Mouse (Mus musculus) forebrain, embryonic 10.5 days (tissue): ENCODE measurements around the gene Prkag1. TPM values are rescaled to one million over a fixed set of nuclear protein-coding genes. Genes with fewer than 3 reads are reported as not detected.

Experiments
- DNase-seq: peaks from one replicate; pipeline ENCODE4 v3.0.0-alpha.2; 2017; ENCODE audit warnings: low spot score; ENCODE audit errors: extremely low spot score
- H3K27ac ChIP-seq: fragments of 300-500 bp; sonication (generic); 2 replicates; pipeline ENCODE4 v1.5.1; 2016; ENCODE audit warnings: mild to moderate bottlenecking
- H3K27me3 ChIP-seq: fragments of 300-500 bp; sonication (generic); 2 replicates; pipeline ENCODE4 v1.6.1; 2016; ENCODE audit warnings: mild to moderate bottlenecking; ENCODE audit not compliant: poor library complexity, severe bottlenecking
- H3K36me3 ChIP-seq: fragments of 300-500 bp; sonication (generic); replicated peaks from 2 replicates; pipeline ENCODE4 v1.6.1; 2016; ENCODE audit warnings: mild to moderate bottlenecking, moderate library complexity
- H3K4me1 ChIP-seq: fragments of 300-500 bp; sonication (generic); 2 replicates; pipeline ENCODE4 v1.6.1; 2016
- H3K4me3 ChIP-seq: fragments of 300-500 bp; sonication (generic); 2 replicates; pipeline ENCODE4 v1.5.1; 2016; ENCODE audit warnings: mild to moderate bottlenecking, moderate library complexity
- H3K9me3 ChIP-seq: fragments of 300-500 bp; sonication (generic); 2 replicates; pipeline ENCODE4 v1.6.1; 2016; ENCODE audit warnings: mild to moderate bottlenecking, moderate library complexity
- WGBS: fragments of 180-500 bp; shearing (Covaris S2); methylation state at CpG from one replicate; pipeline ENCODE4 v1.1.7; 2016; 5-methylcytosine and 5-hydroxymethylcytosine counted together
- polyA plus RNA-seq: library from polyadenylated mRNA; unstranded; fragments of >200 nt; fragmentation: Nextera tagmentation; extraction: Ambion mirVana; gene quantifications from 2 replicates; pipeline ENCODE4 v1.2.1, GENCODE M21; 2016

The Prkag1 gene
- polyA plus RNA-seq, 1 experiment from 2014 or later: 90.4 TPM

DNA sequence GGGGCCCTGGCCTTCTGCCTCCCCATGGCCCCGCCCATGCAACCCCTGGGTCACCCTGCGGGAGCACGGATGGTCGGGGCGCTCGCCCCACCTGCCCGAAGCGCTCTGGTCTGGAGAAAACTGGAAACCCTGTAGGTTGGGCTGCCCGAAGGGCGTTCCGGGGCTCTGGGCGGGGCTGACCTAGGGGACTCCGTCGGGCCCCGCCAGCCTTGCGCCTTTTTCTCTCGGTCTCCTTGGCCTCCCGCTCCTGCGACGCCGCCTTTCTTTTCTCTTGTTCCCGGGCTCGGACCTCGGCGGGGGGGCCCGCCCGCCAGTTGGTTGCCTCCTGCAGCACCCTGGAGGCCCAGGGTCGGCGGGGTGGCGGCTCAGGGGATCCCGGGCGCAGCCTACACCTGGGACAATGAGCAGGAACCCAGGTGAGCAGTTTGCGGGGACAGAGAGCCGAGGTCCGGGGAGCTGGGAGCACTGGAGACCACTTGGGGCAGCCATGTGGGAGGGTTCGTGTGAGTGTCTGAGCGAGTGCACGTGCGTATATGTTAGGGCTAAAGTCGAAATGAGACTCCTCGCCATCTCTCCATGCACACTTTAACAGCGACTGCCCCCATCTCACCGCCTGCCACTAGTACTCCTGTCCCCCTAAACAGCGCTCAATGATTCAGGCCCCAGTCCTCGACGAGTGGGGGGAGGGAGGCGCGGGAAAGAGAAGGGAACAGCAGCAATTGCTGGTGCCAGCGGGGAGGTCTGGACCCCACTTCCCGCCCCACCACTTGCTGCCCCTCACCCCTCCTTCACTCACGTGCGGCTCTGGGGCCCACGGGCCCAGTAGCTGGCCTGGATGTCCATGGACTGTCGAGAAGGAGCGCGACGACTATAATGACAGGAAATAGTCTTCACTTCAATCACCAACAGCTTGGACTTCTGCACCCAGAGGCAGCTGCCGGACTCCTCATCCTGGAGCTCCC, 24.2 kb downstream of the Prkag1 start:
- Histone ChIP-seq H3K4me3 (peak overlapping the region; percentile 48), H3K4me1 (peaks cover 65% of the 10 kb centered on the region), H3K27ac (peak overlapping the region; percentile 53), H3K36me3 (peaks cover 13% of the 10 kb centered on the region), H3K9me3 (no peaks in the 10 kb centered on the region), H3K27me3 (peaks cover 93% of the 10 kb centered on the region)
- peak; percentile 40 for DNase-seq
- WGBS: under 1% methylated on average over 58 of the region's 58 CpGs

DNA sequence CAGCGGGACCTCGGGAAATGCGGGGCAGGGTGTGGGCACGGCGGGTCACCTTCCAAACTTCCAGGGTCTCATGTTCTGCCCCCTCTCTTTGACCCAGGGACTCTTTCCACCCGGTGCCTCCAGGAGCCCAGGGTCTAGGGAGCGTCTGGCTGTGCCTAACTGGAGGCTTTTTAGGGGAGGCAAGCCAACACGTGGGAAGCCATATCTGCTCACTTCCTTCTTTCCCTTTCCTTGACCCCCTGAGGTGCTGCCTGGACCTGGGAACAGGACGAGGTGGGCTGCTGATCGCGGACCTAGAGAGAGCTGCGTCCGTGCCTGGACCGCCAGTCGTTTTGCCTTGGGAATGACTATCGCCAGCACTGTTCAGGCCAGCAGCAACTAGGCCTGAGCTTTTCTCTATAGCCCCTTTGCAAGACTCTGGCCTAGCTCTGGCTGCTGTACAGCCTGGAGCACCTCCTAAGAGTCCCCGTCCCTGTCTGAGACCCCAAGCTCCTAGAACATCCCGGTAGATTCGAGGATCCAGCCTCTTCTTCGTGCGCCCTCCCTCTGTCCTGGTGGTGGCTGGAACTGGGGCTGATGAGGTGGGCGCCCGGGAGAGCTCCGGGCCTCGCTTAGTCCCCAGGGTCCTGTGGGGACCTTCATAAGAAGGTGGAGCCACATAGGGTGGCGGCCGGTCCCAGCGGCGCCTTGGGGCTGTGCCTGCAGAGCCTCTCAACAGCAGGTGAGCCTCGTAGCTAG, 25.1 kb downstream of the Prkag1 start:
- no peaks in the 10 kb centered on the region for H3K9me3 ChIP-seq
- H3K27me3 ChIP-seq: peaks cover 100% of the 10 kb centered on the region
- H3K36me3 ChIP-seq: peaks cover 6% of the 10 kb centered on the region
- peak overlapping the region; percentile 54 for H3K4me3 ChIP-seq
- DNase-seq: peak; percentile 50
- H3K4me1 ChIP-seq: peaks cover 65% of the 10 kb centered on the region
- 2% methylated on average over 30 of the region's 30 CpGs for WGBS
- peak overlapping the region; percentile 53 for H3K27ac ChIP-seq

DNA sequence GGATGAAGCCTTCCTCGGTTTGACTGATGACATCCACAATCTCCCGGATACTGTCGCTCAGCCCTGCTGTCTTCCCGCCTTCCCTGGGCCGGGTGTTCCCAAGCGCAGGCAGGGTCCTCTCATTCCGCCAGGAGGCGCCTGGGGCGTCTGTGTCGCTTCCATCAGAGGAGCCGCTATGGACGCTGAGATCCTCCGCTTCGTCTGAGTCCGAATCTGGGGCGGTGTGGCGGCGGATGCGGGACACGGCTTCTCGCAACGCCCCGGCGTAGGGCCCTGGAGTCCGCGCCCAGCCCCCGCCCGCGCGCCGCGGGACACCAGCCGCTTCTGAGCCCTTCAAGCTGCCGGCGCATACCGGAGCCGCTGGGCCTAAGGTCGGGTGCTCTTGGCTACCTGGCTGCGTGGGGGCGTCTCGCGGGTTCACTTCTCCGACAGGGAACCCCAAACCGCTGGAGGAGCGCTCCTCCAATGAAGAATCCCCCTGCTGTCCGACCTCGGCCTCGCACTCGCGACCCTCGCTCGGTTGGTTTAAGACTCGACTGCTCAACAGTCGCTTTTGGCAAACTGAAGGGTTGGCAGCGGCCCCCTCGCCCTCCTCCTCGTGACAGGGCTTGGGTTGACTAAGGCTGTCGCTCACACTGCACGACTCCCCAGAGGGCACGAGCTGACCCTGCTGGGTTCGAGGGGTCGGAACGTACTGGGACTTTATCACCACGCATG, 25.8 kb downstream of the Prkag1 start:
- peak; percentile 78 for DNase-seq
- under 1% methylated on average over 64 of the region's 64 CpGs for WGBS
- H3K36me3 ChIP-seq: no peaks in the 10 kb centered on the region
- H3K4me3 ChIP-seq: peak overlapping the region; percentile 54
- H3K4me1 ChIP-seq: peaks cover 65% of the 10 kb centered on the region
- H3K9me3 ChIP-seq: no peaks in the 10 kb centered on the region
- peak overlapping the region; percentile 46; the same call in 1 of the 2 replicates for H3K27ac ChIP-seq
- peaks cover 100% of the 10 kb centered on the region for H3K27me3 ChIP-seq

DNA sequence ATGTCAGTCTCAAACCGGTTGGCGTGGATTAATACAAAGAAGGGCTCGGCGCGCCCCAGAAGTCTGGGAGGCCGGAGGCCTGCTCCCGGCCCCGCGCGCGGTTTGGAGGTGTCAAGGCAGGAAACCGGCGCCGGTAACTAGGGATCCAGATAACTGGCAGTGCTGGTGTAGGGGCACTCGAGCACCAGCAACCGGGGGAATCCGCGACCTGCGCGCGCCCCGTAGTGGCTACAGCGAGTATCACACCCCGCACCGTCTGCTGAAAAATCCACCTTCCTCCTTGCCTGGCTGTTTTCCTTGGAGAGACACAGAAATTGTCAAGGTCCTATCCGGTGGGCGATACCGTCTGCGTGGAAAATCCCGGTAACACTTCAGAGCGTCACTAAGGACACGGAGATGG, 27.3 kb downstream of the Prkag1 start:
- WGBS: 0% methylated on average over 32 of the region's 32 CpGs

DNA sequence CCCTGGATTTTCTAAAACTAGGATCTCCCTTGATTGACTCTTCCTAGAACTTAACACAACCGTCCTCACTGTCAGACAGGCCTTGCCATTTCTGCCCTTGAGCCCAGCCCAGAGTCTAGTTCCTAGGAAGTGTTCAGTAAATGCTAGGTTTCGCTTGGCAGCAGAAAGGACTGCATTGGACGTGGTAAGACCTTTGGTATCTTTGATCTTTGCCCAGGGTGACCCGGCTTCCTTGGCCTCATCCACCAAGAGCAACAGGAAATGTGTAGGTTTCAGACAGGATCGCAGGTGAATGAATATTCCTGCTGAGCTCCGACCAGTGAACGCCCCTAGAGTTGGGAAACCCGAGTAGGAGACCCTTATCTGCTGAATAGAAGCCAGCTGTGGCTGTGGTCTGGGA, 28.4 kb downstream of the Prkag1 start:
- no peak for DNase-seq
- peaks cover 59% of the 10 kb centered on the region for H3K4me1 ChIP-seq
- peaks cover 100% of the 10 kb centered on the region for H3K27me3 ChIP-seq
- under 1% methylated on average over 8 of the region's 8 CpGs for WGBS
- no peak overlapping the region for H3K4me3 ChIP-seq
- H3K9me3 ChIP-seq: no peaks in the 10 kb centered on the region
- no peak overlapping the region for H3K27ac ChIP-seq
- no peaks in the 10 kb centered on the region for H3K36me3 ChIP-seq

More for the DNA sequence above, 27.3 kb downstream of the Prkag1 start:
- peaks cover 100% of the 10 kb centered on the region for H3K27me3 ChIP-seq
- H3K36me3 ChIP-seq: no peaks in the 10 kb centered on the region
- H3K9me3 ChIP-seq: no peaks in the 10 kb centered on the region
- H3K4me3 ChIP-seq: peak overlapping the region; percentile 17; the same call in 1 of the 2 replicates
- peaks cover 59% of the 10 kb centered on the region for H3K4me1 ChIP-seq
- DNase-seq: peak; percentile 87
- H3K27ac ChIP-seq: no peak overlapping the region

DNA sequence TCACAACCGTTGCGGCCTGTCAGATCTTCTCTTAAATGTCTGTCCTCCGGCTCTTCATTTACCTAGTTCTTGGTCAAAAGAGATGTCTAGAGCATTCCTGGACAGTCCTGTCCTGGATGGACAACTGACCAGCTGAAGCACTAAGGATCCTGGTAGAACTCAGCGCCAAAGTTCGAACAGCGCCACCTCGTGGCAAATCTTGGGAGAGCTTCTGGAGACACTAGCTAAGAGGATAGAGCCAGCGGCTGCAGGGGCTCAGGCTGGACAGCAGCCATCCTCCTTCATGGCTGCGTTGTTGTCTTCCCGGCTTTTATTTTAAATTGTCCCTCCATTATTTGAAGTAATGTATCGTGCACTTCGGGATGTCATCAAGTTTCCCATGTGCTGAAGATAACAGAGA, 31.9 kb downstream of the Prkag1 start:
- H3K27ac ChIP-seq: no peak overlapping the region
- H3K27me3 ChIP-seq: peaks cover 100% of the 10 kb centered on the region
- H3K9me3 ChIP-seq: no peaks in the 10 kb centered on the region
- WGBS: 14% methylated on average over 12 of the region's 12 CpGs
- no peak overlapping the region for H3K4me3 ChIP-seq
- DNase-seq: peak; percentile 89
- H3K36me3 ChIP-seq: no peaks in the 10 kb centered on the region
- peaks cover 54% of the 10 kb centered on the region for H3K4me1 ChIP-seq

- Histone ChIP-seq H3K4me3 (no peak overlapping the region), H3K9me3 (no peaks in the 10 kb centered on the region), H3K27ac (peak overlapping the region; percentile 27; the same call in 1 of the 2 replicates), H3K4me1 (peaks cover 51% of the 10 kb centered on the region), H3K27me3 (peaks cover 100% of the 10 kb centered on the region), H3K36me3 (no peaks in the 10 kb centered on the region)
- 39% methylated on average over 3 of the region's 3 CpGs for WGBS
- DNase-seq: no peak
These were observed 32.4 kb downstream of the Prkag1 start for GRCm38 (mm10) chr15:98798903-98799302.

DNA sequence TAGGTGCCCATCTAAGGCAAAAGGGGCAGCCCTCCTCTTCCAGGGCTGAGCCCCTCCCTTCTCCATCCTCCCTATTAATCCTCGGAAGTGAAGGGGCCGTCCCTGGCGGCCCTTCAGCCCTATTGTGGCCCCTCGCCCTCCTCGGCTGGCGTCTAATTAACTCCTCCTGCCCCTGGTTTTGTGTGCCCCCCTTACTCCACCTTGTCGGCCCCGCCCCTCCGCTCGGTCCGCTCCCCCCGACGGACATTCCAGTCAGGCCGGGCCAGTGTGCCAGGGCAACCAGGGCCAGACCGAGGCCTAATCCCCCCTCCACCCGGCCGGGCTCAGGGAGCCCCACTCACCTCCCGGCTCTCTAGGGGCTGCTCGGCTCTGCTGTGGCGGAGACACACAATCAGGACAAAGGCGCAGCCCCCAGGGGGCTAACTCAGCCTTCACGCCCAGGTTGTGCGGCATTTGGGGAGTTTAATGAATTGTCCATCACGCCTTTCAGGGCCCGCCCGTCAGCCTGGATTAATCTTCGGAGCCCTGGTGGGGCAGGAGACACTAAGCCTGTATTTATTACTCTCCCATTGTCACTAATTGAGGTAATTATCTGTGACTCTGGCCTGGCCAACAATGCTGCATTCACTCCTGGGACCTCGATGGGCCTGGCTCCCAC, 33.4 kb downstream of the Prkag1 start:
- peak overlapping the region; percentile 32; the same call in 1 of the 2 replicates for H3K4me3 ChIP-seq
- H3K9me3 ChIP-seq: no peaks in the 10 kb centered on the region
- peaks cover 100% of the 10 kb centered on the region for H3K27me3 ChIP-seq
- DNase-seq: peak; percentile 95
- 1% methylated on average over 28 of the region's 28 CpGs for WGBS
- peaks cover 49% of the 10 kb centered on the region for H3K4me1 ChIP-seq
- H3K27ac ChIP-seq: peak overlapping the region; percentile 44; the same call in 1 of the 2 replicates
- no peaks in the 10 kb centered on the region for H3K36me3 ChIP-seq

GRCm38 (mm10) chr15:98796803-98797595, 34.3 kb downstream of the Prkag1 start:
- 2% methylated on average over 13 of the region's 13 CpGs for WGBS
- H3K27ac ChIP-seq: no peak overlapping the region
- no peaks in the 10 kb centered on the region for H3K36me3 ChIP-seq
- no peak for DNase-seq
- H3K4me3 ChIP-seq: peak overlapping the region; percentile 32; the same call in 1 of the 2 replicates
- peaks cover 100% of the 10 kb centered on the region for H3K27me3 ChIP-seq
- H3K9me3 ChIP-seq: no peaks in the 10 kb centered on the region
- H3K4me1 ChIP-seq: peaks cover 55% of the 10 kb centered on the region

- 6% methylated on average over 13 of the region's 13 CpGs for WGBS
- H3K27me3 ChIP-seq: peaks cover 100% of the 10 kb centered on the region
- no peaks in the 10 kb centered on the region for H3K9me3 ChIP-seq
- H3K27ac ChIP-seq: no peak overlapping the region
- H3K36me3 ChIP-seq: no peaks in the 10 kb centered on the region
- H3K4me1 ChIP-seq: peaks cover 72% of the 10 kb centered on the region
- peak overlapping the region; percentile 7; the same call in 1 of the 2 replicates for H3K4me3 ChIP-seq
- DNase-seq: no peak
These were observed 38.1 kb downstream of the Prkag1 start for GRCm38 (mm10) chr15:98793141-98793698.
